8 mouse cellular contexts compared by ENCODE assay signal in the genomic region with DNA sequence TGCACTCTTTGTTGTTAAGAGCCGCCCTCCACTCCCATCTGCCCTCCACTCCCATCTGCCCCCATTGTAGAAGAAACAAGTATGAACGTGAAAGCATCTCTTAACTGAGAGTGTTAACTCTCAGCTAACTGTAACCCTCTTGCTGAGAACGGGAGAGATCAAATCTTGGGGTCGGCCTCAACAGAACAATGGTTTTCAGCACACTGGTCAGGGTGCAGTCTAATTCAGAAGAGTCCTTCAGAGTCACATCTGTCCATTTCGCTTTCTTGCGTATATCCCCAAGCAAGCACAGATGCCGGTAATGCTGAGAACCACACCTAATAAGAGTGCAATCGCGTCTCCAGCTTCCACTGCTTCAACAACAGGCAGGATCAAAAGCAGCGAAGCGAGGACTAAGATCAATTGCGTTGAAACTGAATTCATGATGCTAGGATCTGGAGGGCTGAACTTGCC. TPM values are rescaled to one million over a fixed set of nuclear protein-coding genes. Genes with fewer than 3 reads are reported as not detected.
DNase-seq lines count a peak whose midpoint lies in the region; ATAC-seq and TF ChIP-seq lines count a peak whose summit lies in the region.

No protein-coding gene starts in this region.

- no peak overlapping the region for H3K27ac ChIP-seq in intestine, postnatal 0 days (ENCODE audit: low read depth, low read length)
- H3K27ac ChIP-seq in midbrain, embryonic 10.5 days (replicated peaks), result peak overlapping the region; percentile 87

- no peaks in the 10 kb centered on the region for H3K9me3 ChIP-seq in intestine, postnatal 0 days (ENCODE audit: control insufficient read depth)
- no peaks in the 10 kb centered on the region for H3K9me3 ChIP-seq in midbrain, embryonic 10.5 days (replicated peaks)

- peak overlapping the region; percentile 65 for H3K4me2 ChIP-seq in intestine, postnatal 0 days (replicated peaks; ENCODE audit: low read depth)

- H3K9ac ChIP-seq in intestine, postnatal 0 days (ENCODE audit: low read depth, low read length), result no peak overlapping the region

- H3K4me3 ChIP-seq in intestine, postnatal 0 days (ENCODE audit: low read depth, low read length), result peak overlapping the region; percentile 65
- H3K4me3 ChIP-seq in midbrain, embryonic 10.5 days, result peak overlapping the region; percentile 64

- no peaks in the 10 kb centered on the region; the same call in 1 of the 2 replicates for H3K36me3 ChIP-seq in intestine, postnatal 0 days (ENCODE audit: control insufficient read depth, insufficient read depth)
- H3K36me3 ChIP-seq in midbrain, embryonic 10.5 days, result peaks cover 12% of the 10 kb centered on the region; the same call in 1 of the 2 replicates

- H3K4me1 ChIP-seq in intestine, postnatal 0 days (replicated peaks; ENCODE audit: control insufficient read depth, insufficient read depth, low read length), result no peaks in the 10 kb centered on the region; the same call in 1 of the 2 replicates
- peaks cover 12% of the 10 kb centered on the region for H3K4me1 ChIP-seq in midbrain, embryonic 10.5 days

- peak; percentile 28; the same call in 1 of the 2 replicates for ATAC-seq in erythroid progenitor cell, adult 5-6 weeks (replicated peaks; ENCODE audit: low FRiP score, poor library complexity, severe bottlenecking)
- ATAC-seq in intestine, postnatal 0 days, result no peak

- no peaks in the 10 kb centered on the region for H3K27me3 ChIP-seq in intestine, postnatal 0 days (replicated peaks; ENCODE audit: control insufficient read depth, insufficient read depth, low read length)
- no peaks in the 10 kb centered on the region for H3K27me3 ChIP-seq in midbrain, embryonic 10.5 days (ENCODE audit: low read depth, poor library complexity, severe bottlenecking)

- TF ChIP-seq CTCF in intestine, postnatal 0 days (IDR thresholded peaks at IDR 0.05; ENCODE audit: low read depth), result no peak

- 37% methylated on average over 12 of the region's 12 CpGs for WGBS in intestine, postnatal 0 days
- 44% methylated on average over 12 of the region's 12 CpGs for WGBS in midbrain, embryonic 10.5 days

- peak; percentile 4 to 13 for DNase-seq in layer of hippocampus, postnatal 10 days (ENCODE audit: low spot score in 2 of 2)
- DNase-seq in layer of hippocampus, adult 9-10 months (ENCODE audit: low spot score), result no peak
- DNase-seq in ZHBTc4 (ENCODE audit: low read depth, low spot score), result peak; percentile 34
- peak; percentile 35 for DNase-seq in midbrain, embryonic 10.5 days (ENCODE audit: low spot score)
- no peak for DNase-seq in urinary bladder, adult 2 months (ENCODE audit: low spot score)
- no peak for DNase-seq in right cerebral cortex, postnatal 14 days

RNA-seq across cellular contexts. Expression of a gene that starts 1.0 kb away (rescaled TPM):
- total RNA-seq in layer of hippocampus, postnatal 10 days (2021), result 10 to 100 TPM; 48.8 to 49.1 TPM
- 5.8 and 7.1 TPM in 2 replicates for total RNA-seq in erythroid progenitor cell, adult 5-6 weeks (2015; ENCODE audit: low replicate concordance)
- 0.30 and 13.1 TPM in 2 replicates for total RNA-seq in erythroid progenitor cell, adult 5-6 weeks (2017; ENCODE audit: low replicate concordance)
- polyA plus RNA-seq in intestine, postnatal 0 days (2015; fragmentation: Nextera tagmentation; extraction: Ambion mirVana), result 95.4 and 106 TPM in 2 replicates
- polyA plus RNA-seq in midbrain, embryonic 10.5 days (2016; fragmentation: Nextera tagmentation; extraction: Ambion mirVana), result 109 and 118 TPM in 2 replicates
- polyA plus RNA-seq in urinary bladder, adult 2 months (2012; rRNA removed), result 111 and 138 TPM in 2 replicates

RNA-seq across cellular contexts. Expression of a gene that starts 30.6 kb away (rescaled TPM):
- 10 to 100 TPM; 52.8 to 53.0 TPM for total RNA-seq in layer of hippocampus, postnatal 10 days (2021)
- total RNA-seq in erythroid progenitor cell, adult 5-6 weeks (2015; ENCODE audit: low replicate concordance), result not detected in 2 replicates
- total RNA-seq in erythroid progenitor cell, adult 5-6 weeks (2017; ENCODE audit: low replicate concordance), result not detected in 2 replicates
- 2.8 and 3.9 TPM in 2 replicates for polyA plus RNA-seq in intestine, postnatal 0 days (2015; fragmentation: Nextera tagmentation; extraction: Ambion mirVana)
- 9.3 and 17.2 TPM in 2 replicates for polyA plus RNA-seq in midbrain, embryonic 10.5 days (2016; fragmentation: Nextera tagmentation; extraction: Ambion mirVana)
- 0.65 and 0.84 TPM in 2 replicates for polyA plus RNA-seq in urinary bladder, adult 2 months (2012; rRNA removed)

Comparison
In these comparisons a context has a peak if more than half of its experiments do, and no peak if none do; other contexts are left out.
1. DNase-seq: peak in layer of hippocampus, postnatal 10 days (2 of 2), ZHBTc4 (single experiment) and midbrain, embryonic 10.5 days (single experiment); none in layer of hippocampus, adult 9-10 months (single experiment), urinary bladder, adult 2 months (single experiment) and right cerebral cortex, postnatal 14 days (single experiment).